Mouse (Mus musculus) ES-Bruce4 (cell line): ENCODE measurements at regions not wholly inside any gene's neighbourhood (a gene's known extent, or its start where the extent isn't known, plus 50 kb on each side); places are given as distances from the start of the nearest gene placed in this dataset.
A peak's percentile ranks its signal among the peaks of the same experiment; 100 is the strongest.

Source experiments
- CTCF ChIP-seq: IDR thresholded peaks from one replicate; pipeline ENCODE4 v1.8.1; 2011; ENCODE audit warnings: low read depth, low read length
- EP300 ChIP-seq: IDR thresholded peaks from 2 replicates; pipeline ENCODE4 v1.6.1; 2011; ENCODE audit warnings: low read depth, low read length; ENCODE audit not compliant: insufficient read depth
- POLR2A ChIP-seq: IDR thresholded peaks from one replicate; pipeline ENCODE4 v1.8.1; 2011; ENCODE audit warnings: low read length; ENCODE audit not compliant: insufficient read depth

DNA sequence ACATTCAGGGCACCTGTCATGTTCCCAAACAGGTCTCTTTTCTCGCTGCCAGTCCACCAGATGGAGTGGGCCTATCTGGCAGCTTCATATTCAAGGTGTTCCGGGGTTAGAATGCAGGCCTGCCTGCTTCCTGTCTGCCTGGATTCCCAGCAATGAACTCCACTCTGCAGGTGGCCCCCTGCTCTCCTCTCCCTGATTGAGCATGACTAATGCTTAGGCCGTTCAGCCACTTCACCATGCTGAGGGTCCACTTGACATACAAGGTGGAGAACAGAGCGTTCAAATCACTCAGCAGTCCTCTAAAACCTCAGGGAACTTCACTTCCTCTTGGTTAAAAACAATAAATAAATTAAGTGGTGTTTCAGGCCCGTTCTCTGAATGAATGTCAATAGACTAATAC is 112.1 kb upstream of the Ralgapa2 start:
- TF ChIP-seq POLR2A (no peak), EP300 (0 out of 2 replicates have a peak, but pooled peaks have one; percentile 41), CTCF (no peak)
